11 mouse cellular contexts compared by ENCODE assay signal in the genomic region with DNA sequence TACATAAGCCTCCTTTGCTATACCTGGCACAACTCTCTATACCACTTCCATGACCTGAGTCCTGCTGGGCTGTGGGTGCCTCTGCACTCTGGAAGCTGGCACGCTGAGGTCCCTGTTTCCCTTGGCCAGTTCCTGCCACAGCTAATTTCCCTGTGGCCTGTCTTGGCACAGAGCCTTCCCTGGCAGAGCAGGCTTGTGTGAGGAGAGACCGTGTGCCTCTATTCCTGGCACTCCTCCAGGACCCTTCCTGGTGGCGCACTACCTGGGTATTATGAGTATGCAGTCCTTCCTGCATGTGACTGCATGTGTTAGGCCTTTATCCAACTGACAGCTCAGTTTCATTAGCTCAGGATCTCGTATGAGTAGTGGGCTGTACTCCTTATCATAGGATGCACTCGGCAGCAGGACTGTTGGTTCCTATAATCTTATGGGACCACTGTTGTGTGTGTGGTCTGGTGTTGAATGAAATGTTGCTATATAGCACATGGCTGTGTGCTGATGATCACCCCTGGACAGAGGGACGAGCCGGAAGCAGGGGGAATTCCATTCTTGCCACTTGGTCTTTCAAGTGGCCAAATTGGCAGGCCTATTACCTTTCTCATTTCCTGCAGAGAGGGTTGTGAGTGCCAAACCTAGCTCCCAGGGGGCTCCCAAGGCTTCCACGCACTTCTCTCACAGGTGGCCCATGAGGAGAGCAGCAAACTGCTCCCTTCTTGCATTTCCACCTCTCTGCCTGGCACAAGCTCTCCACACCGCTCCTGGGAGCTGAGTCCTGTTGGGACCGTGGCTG. TPM values are rescaled to one million over a fixed set of nuclear protein-coding genes. Genes with fewer than 3 reads are reported as not detected.
A peak's percentile ranks its signal among the peaks of the same experiment; 100 is the strongest.
DNase-seq lines count a peak whose midpoint lies in the region; ATAC-seq and TF ChIP-seq lines count a peak whose summit lies in the region.
"Had no signal": no experiment of that assay in that cellular context is flagged by ENCODE, and none has a peak within 500 bp of the region (broad histone marks: within the 10 kb centered on the region; RNA-seq: fewer than 3 reads in every experiment).

No protein-coding gene starts in this region.

- no peak overlapping the region for H3K4me2 ChIP-seq in heart, embryonic 11.5 days

- intact Hi-C loops in heart, postnatal 14 days (cut with DNase I) = loop anchor here (10.0 kb wide), 2 partner anchors 178 to 1358 kb away; partner anchors contain the start of gene Olfr557
- intact Hi-C loops in left cerebral cortex, adult 2 months (cut with DNase I) = no loop called here

- no peaks in the 10 kb centered on the region for H3K9me3 ChIP-seq in heart, embryonic 11.5 days (replicated peaks; ENCODE audit: control insufficient read depth, low read length)

- H3K36me3 ChIP-seq in heart, embryonic 11.5 days (ENCODE audit: control insufficient read depth, insufficient read depth, low read length) = no peaks in the 10 kb centered on the region

- H3K9ac ChIP-seq in heart, embryonic 11.5 days (ENCODE audit: low read depth, low read length) = no peak overlapping the region

- H3K4me1 ChIP-seq in heart, embryonic 11.5 days (ENCODE audit: control insufficient read depth, insufficient read depth, low read length) = no peaks in the 10 kb centered on the region

- H3K27me3 ChIP-seq in heart, embryonic 11.5 days (ENCODE audit: control insufficient read depth, insufficient read depth, low read length) = peaks cover 10% of the 10 kb centered on the region; the same call in 1 of the 2 replicates

- H3K27ac ChIP-seq in heart, embryonic 11.5 days (ENCODE audit: low read depth, low read length) = no peak overlapping the region
- H3K27ac ChIP-seq in left cerebral cortex, adult 2 months = no peak overlapping the region
- H3K27ac ChIP-seq: macrophage had no signal

- WGBS in heart, embryonic 11.5 days (ENCODE audit: insufficient replicate concordance) = 65% methylated on average over 10 of the region's 10 CpGs

- TF ChIP-seq CTCF in left cerebral cortex, adult 2 months (IDR thresholded peaks at IDR 0.05) = no peak

- DNase-seq in heart, postnatal 14 days = peak; percentile 9 to 16
- peak; percentile 52 for DNase-seq in 3134 (ENCODE audit: extremely low read depth, insufficient read length, low spot score)
- DNase-seq in Muller cell, postnatal 12 days (ENCODE audit: inconsistent ontology term) = peak; percentile 65
- peak; percentile 11 to 19 for DNase-seq in kidney, postnatal 4 days
- DNase-seq in testis, postnatal 10 days (ENCODE audit: low spot score) = no peak
- no peak for DNase-seq in left cerebral cortex, adult 2 months (ENCODE audit: extremely low spot score in 1 of 2, low spot score in 2 of 2)
- DNase-seq: gastrocnemius, postnatal 25 days had no signal

- H3K4me3 ChIP-seq in heart, embryonic 11.5 days (ENCODE audit: low read depth, low read length) = no peak overlapping the region
- H3K4me3 ChIP-seq in left cerebral cortex, adult 2 months = no peak overlapping the region

- ATAC-seq in heart, embryonic 11.5 days (replicated peaks; ENCODE audit: insufficient number of reproducible peaks, low FRiP score, low TSS enrichment) = no peak

RNA-seq across cellular contexts. Expression of gene Olfr545, which starts 17.1 kb away (rescaled TPM):
- total RNA-seq in heart, postnatal 14 days (2021) = not detected
- not detected in 2 replicates for polyA plus RNA-seq in heart, embryonic 11.5 days (2014; fragmentation: Nextera tagmentation; extraction: Ambion mirVana)
- not detected for total RNA-seq in left cerebral cortex, adult 2 months (2021)
- total RNA-seq: gastrocnemius, postnatal 25 days; layer of hippocampus, adult 8-10 months had no signal
- polyA plus RNA-seq: macrophage had no signal

RNA-seq across cellular contexts. Expression of gene Olfr547, which starts 18.1 kb away (rescaled TPM):
- not detected for total RNA-seq in heart, postnatal 14 days (2021)
- not detected in 2 replicates for polyA plus RNA-seq in heart, embryonic 11.5 days (2014; fragmentation: Nextera tagmentation; extraction: Ambion mirVana)
- not detected for total RNA-seq in left cerebral cortex, adult 2 months (2021)
- total RNA-seq: gastrocnemius, postnatal 25 days; layer of hippocampus, adult 8-10 months had no signal
- polyA plus RNA-seq: macrophage; neural tube, embryonic 14.5 days had no signal

RNA-seq across cellular contexts. Expression of gene Olfr548-ps1, which starts 24.2 kb away (rescaled TPM):
- total RNA-seq in heart, postnatal 14 days (2021) = not detected
- not detected in 2 replicates for polyA plus RNA-seq in heart, embryonic 11.5 days (2014; fragmentation: Nextera tagmentation; extraction: Ambion mirVana)
- total RNA-seq in left cerebral cortex, adult 2 months (2021) = not detected
- total RNA-seq: gastrocnemius, postnatal 25 days; layer of hippocampus, adult 8-10 months had no signal
- polyA plus RNA-seq: macrophage; neural tube, embryonic 14.5 days had no signal

RNA-seq across cellular contexts. Expression of gene Olfr544, which starts 28.3 kb away (rescaled TPM):
- total RNA-seq in heart, postnatal 14 days (2021) = not detected
- polyA plus RNA-seq in heart, embryonic 11.5 days (2014; fragmentation: Nextera tagmentation; extraction: Ambion mirVana) = 0.07 and 0.13 TPM in 2 replicates
- total RNA-seq in left cerebral cortex, adult 2 months (2021) = not detected
- total RNA-seq: gastrocnemius, postnatal 25 days; layer of hippocampus, adult 8-10 months had no signal
- polyA plus RNA-seq: macrophage had no signal

RNA-seq across cellular contexts. Expression of gene Olfr549, which starts 33.2 kb away (rescaled TPM):
- not detected for total RNA-seq in heart, postnatal 14 days (2021)
- not detected in 2 replicates for polyA plus RNA-seq in heart, embryonic 11.5 days (2014; fragmentation: Nextera tagmentation; extraction: Ambion mirVana)
- not detected for total RNA-seq in left cerebral cortex, adult 2 months (2021)
- total RNA-seq: gastrocnemius, postnatal 25 days; layer of hippocampus, adult 8-10 months had no signal
- polyA plus RNA-seq: macrophage; neural tube, embryonic 14.5 days had no signal

Comparison
In these comparisons a context has a peak if more than half of its experiments do, and no peak if none do; other contexts are left out.
1. DNase-seq: peak in heart, postnatal 14 days (2 of 2), 3134 (single experiment), Muller cell, postnatal 12 days (single experiment) and kidney, postnatal 4 days (2 of 2); none in testis, postnatal 10 days (single experiment) and left cerebral cortex, adult 2 months (0 of 2).